Mouse (Mus musculus) lung, postnatal 0 days (tissue): ENCODE measurements around the gene Trim39. TPM values are rescaled to one million over a fixed set of nuclear protein-coding genes. Genes with fewer than 3 reads are reported as not detected.

Source experiments
- ATAC-seq: fragments of 200-750 bp; cut with Nextera tagmentation; 2 replicates; pipeline ENCODE4 v1.8.0; 2017; ENCODE audit warnings: moderate library complexity
- DNase-seq: peaks from one replicate; pipeline ENCODE4 v3.0.0-alpha.2; 2016; ENCODE audit warnings: low spot score
- H3K27ac ChIP-seq: fragments of 300-500 bp; sonication (generic); 2 replicates; pipeline ENCODE4 v1.5.1; 2014; ENCODE audit warnings: antibody characterized with exemption, mild to moderate bottlenecking, low read length, mixed read lengths
- H3K27me3 ChIP-seq: fragments of 300-500 bp; sonication (generic); replicated peaks from 2 replicates; pipeline ENCODE4 v1.6.1; 2014; ENCODE audit warnings: low read length, mixed read lengths; ENCODE audit not compliant: insufficient read depth
- H3K36me3 ChIP-seq: fragments of 300-500 bp; sonication (generic); 2 replicates; pipeline ENCODE4 v1.6.1; 2014; ENCODE audit warnings: low read length, mixed read lengths; ENCODE audit not compliant: insufficient read depth
- H3K4me1 ChIP-seq: fragments of 300-500 bp; sonication (generic); 2 replicates; pipeline ENCODE4 v1.6.1; 2014; ENCODE audit warnings: antibody characterized with exemption, low read depth, low read length, mixed read lengths; ENCODE audit not compliant: insufficient read depth
- H3K4me2 ChIP-seq: fragments of 300-500 bp; sonication (generic); replicated peaks from 2 replicates; pipeline ENCODE4 v1.6.1; 2014; ENCODE audit warnings: low read depth, mild to moderate bottlenecking, low read length, moderate library complexity, mixed read lengths
- H3K4me3 ChIP-seq: fragments of 300-500 bp; sonication (generic); 2 replicates; pipeline ENCODE4 v1.5.1; 2014; ENCODE audit warnings: low read depth, low read length
- H3K9ac ChIP-seq: fragments of 300-500 bp; sonication (generic); replicated peaks from 2 replicates; pipeline ENCODE4 v1.6.1; 2014; ENCODE audit warnings: low read depth, mild to moderate bottlenecking
- H3K9me3 ChIP-seq: fragments of 300-500 bp; sonication (generic); 2 replicates; pipeline ENCODE4 v1.6.1; 2016; ENCODE audit warnings: low read length, mixed read lengths
- CTCF ChIP-seq: IDR thresholded peaks from 2 replicates; pipeline ENCODE4 v1.5.1; 2016; ENCODE audit warnings: antibody characterized with exemption, mild to moderate bottlenecking
- EP300 ChIP-seq: IDR thresholded peaks from 2 replicates; pipeline ENCODE4 v1.6.1; 2016; ENCODE audit warnings: antibody characterized with exemption, mild to moderate bottlenecking, control low read depth
- WGBS: fragments of 180-500 bp; shearing (Covaris S2); extraction: QIAGEN DNeasy Blood & Tissue Kit; methylation state at CpG from one replicate; pipeline ENCODE4 v1.1.7; 2014; 5-methylcytosine and 5-hydroxymethylcytosine counted together
- polyA plus RNA-seq: library from polyadenylated mRNA; unstranded; fragments of >200 nt; fragmentation: Nextera tagmentation; extraction: Ambion mirVana; gene quantifications from 2 replicates; pipeline ENCODE4 v1.2.1, GENCODE M21; 2015

Gene Trim39
- polyA plus RNA-seq, 1 experiment from 2014 or later, result 9.2 TPM

DNA sequence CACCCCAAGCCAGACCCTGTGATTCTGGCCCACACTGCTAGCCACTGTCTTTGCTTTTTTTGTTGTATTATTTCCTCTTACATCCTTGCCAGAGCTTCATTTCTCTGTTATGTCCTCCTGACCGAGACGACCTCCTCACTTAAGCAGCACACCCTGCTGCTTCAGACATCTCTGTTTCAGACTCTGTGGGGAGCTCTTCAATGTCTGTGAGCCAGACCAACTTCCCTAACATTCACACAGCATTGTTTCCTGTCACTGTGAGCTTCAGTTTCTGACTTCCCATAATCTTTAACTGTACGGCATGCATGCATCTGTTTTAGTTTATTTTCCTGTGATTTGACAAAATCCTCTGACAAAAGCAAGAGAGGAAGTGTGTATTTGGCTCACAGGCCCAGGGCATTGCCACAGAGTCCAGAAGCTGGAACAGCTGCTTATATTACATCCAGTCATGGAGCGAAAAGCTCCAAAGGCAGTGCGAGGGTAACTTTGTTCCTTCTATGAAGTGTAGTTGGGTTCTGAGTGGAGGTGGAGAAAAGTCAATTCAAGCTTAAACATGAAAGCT, 53.4 kb downstream of the Trim39 start:
- peaks cover 23% of the 10 kb centered on the region for H3K27me3 ChIP-seq

DNA sequence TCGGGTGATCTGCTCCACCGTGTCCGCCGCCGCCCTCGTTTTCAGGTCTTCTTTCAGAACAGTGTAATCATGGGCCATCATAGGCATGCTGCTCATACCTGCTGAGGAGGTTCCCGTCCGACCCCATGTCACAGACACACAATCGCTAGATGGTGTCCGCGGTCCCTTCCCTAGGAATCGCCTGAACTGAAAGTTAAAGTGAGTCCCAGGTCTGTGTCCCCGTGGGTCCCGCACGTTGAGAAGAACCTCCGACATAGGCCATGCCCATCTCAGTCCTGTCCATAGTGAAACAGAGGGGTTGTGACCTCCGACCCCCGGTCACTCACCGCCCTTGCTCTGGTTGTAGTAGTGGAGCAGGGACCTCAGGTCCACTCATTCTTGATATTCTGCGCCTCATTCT, 56.5 kb downstream of the Trim39 start:
- Histone ChIP-seq H3K27me3 (peaks cover 23% of the 10 kb centered on the region), H3K4me3 (no peak overlapping the region)

More for the DNA sequence above, 53.4 kb downstream of the Trim39 start:
- WGBS, result 56% methylated on average over 5 of the region's 5 CpGs
- DNase-seq, result no peak
- Histone ChIP-seq H3K36me3 (no peaks in the 10 kb centered on the region), H3K9ac (no peak overlapping the region), H3K27ac (no peak overlapping the region), H3K9me3 (no peaks in the 10 kb centered on the region), H3K4me1 (no peaks in the 10 kb centered on the region), H3K4me3 (no peak overlapping the region), H3K4me2 (no peak overlapping the region)
- no peak for ATAC-seq
- no peak for TF ChIP-seq CTCF
- no peak for TF ChIP-seq EP300

More for the DNA sequence above, 56.5 kb downstream of the Trim39 start:
- DNase-seq (no peak), ATAC-seq (no peak)
- 7% methylated on average over 20 of the region's 20 CpGs for WGBS
- no peak overlapping the region for H3K9ac ChIP-seq
- H3K4me1 ChIP-seq, result no peaks in the 10 kb centered on the region
- no peak overlapping the region for H3K4me2 ChIP-seq
- H3K9me3 ChIP-seq, result no peaks in the 10 kb centered on the region
- TF ChIP-seq EP300 (no peak), CTCF (no peak)
- no peaks in the 10 kb centered on the region for H3K36me3 ChIP-seq
- no peak overlapping the region for H3K27ac ChIP-seq

Other genes starting within 250 kb of the Trim39 start
- gene H2-T23, start 239.4 kb downstream of the Trim39 start, polyA plus RNA-seq, result 50.4 and 53.1 TPM in 2 replicates
- gene H2-T22, start 229.5 kb downstream of the Trim39 start, polyA plus RNA-seq, result 23.9 and 24.4 TPM in 2 replicates
- gene Gm6034, start 229.3 kb downstream of the Trim39 start, polyA plus RNA-seq, result not detected in 2 replicates
- gene Gm11127, start 213.9 kb downstream of the Trim39 start, polyA plus RNA-seq, result not detected in 2 replicates
- gene Gm19684, start 150.6 kb downstream of the Trim39 start, polyA plus RNA-seq, result not detected in 2 replicates
- gene Gm7030, start 142.8 kb downstream of the Trim39 start, polyA plus RNA-seq, result not detected in 2 replicates
- gene Gm8909, start 103.7 kb downstream of the Trim39 start, polyA plus RNA-seq, result 6.7 and 9.6 TPM in 2 replicates
- 0.12 TPM in 2 replicates for gene H2-T3, start 82.0 kb downstream of the Trim39 start, polyA plus RNA-seq
- 129 and 146 TPM in 2 replicates for gene Rpp21, start 14.2 kb downstream of the Trim39 start, polyA plus RNA-seq
- gene H2-M10.2, start 14.2 kb upstream of the Trim39 start, polyA plus RNA-seq, result not detected in 2 replicates
- not detected in 2 replicates for gene H2-M10.1, start 53.9 kb upstream of the Trim39 start, polyA plus RNA-seq
- not detected in 2 replicates for gene H2-M10.3, start 96.2 kb upstream of the Trim39 start, polyA plus RNA-seq
- gene H2-M10.4, start 190.1 kb upstream of the Trim39 start, polyA plus RNA-seq, result not detected in 2 replicates